Mouse (Mus musculus): Measurements from ENCODE around the gene Gm28230. TPM values are rescaled to one million over a fixed set of nuclear protein-coding genes. Genes with fewer than 3 reads are reported as not detected.

The Gm28230 gene
- polyA plus RNA-seq, 1 experiment from 2014 or later, result not detected

GRCm38 (mm10) chr2:74690338-74690716 is 36.2 kb upstream of the Gm28230 start:
- TF ChIP-seq EP300 (IDR thresholded peaks at IDR 0.05; ENCODE audit: low read depth) (no peak), CTCF (IDR thresholded peaks at IDR 0.05; ENCODE audit: low read depth) (no peak)
- H3K9ac ChIP-seq (replicated peaks), result no peak overlapping the region
- no peak overlapping the region for H3K4me3 ChIP-seq (ENCODE audit: low read depth, low read length)
- H3K4me2 ChIP-seq (ENCODE audit: low read depth, low read length), result no peak overlapping the region
- no peak overlapping the region for H3K27ac ChIP-seq (ENCODE audit: low read depth)
- DNase-seq (no peak), ATAC-seq (no peak)
- no peaks in the 10 kb centered on the region for H3K9me3 ChIP-seq (ENCODE audit: low read length)
- H3K36me3 ChIP-seq (replicated peaks; ENCODE audit: insufficient read depth, low read length), result no peaks in the 10 kb centered on the region
- WGBS (ENCODE audit: insufficient replicate concordance), result 7% methylated on average over 8 of the region's 8 CpGs
- H3K27me3 ChIP-seq (ENCODE audit: insufficient read depth, low read length), result peaks cover 97% of the 10 kb centered on the region
- H3K4me1 ChIP-seq (ENCODE audit: insufficient read depth), result no peaks in the 10 kb centered on the region

DNA sequence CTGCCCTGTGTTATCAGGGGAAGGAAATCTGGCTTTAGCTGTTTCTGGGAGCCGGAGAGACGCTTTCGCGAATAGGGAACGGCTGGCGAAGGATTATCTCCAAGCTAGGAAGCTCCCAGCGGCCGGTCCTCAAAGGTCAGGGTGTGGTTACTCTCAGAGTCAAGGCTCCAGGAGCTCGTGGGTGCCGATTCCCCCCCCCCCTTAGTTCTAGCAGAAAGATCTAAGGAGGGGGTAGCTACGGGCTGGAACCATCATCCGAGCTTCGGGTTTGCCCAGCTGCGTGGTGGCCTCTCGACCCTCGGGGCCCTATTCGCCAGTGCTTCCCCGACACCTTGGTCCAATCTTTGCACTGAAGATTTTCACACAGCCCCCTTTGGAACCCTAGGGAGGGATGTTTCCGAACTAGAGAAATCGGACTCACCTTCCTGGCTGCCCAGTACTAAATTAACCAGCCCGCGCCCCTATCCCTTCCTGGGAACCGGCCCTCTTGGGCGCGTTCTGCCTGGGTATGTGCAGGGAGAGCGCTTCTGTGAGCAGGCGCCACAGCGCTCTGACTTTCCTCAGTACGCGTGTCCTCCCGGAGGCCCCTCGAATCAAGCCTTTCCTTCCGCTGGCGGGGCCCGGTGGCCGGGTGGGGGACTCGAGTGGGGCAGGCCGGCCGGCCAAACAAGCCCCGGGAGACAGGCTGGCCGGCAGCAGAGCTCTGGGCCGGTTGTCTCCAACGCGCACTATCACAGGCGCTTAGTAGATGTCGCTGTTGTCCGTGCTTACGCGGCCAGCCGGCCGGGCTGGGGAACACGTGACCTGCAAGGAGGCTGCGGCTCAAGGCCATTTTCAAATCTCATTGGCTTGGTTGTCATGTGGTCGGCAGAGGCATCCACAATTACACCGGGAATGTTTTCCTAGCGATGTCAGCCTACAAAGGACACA is 35.2 kb upstream of the Gm28230 start, which contains the start of gene Hoxd10:
TSS of gene Hoxd10 (plus strand) at position 903 of the 930 bp plus-strand sequence.
- no peaks in the 10 kb centered on the region for H3K4me1 ChIP-seq (ENCODE audit: insufficient read depth)
- H3K27me3 ChIP-seq (ENCODE audit: insufficient read depth, low read length), result peaks cover 100% of the 10 kb centered on the region
- WGBS (ENCODE audit: insufficient replicate concordance), result 2% methylated on average over 56 of the region's 56 CpGs
- TF ChIP-seq CTCF (IDR thresholded peaks at IDR 0.05; ENCODE audit: low read depth) (peak; percentile 25; the same call in 1 of the 2 replicates), EP300 (IDR thresholded peaks at IDR 0.05; ENCODE audit: low read depth) (no peak)
- ATAC-seq (no peak), DNase-seq (no peak)
- H3K36me3 ChIP-seq (replicated peaks; ENCODE audit: insufficient read depth, low read length), result no peaks in the 10 kb centered on the region
- H3K27ac ChIP-seq (ENCODE audit: low read depth), result no peak within 1 kb of the TSS
- H3K4me3 ChIP-seq (ENCODE audit: low read depth, low read length), result no peak within 1 kb of the TSS
- no peak within 1 kb of the TSS for H3K4me2 ChIP-seq (ENCODE audit: low read depth, low read length)
- H3K9me3 ChIP-seq (ENCODE audit: low read length), result no peaks in the 10 kb centered on the region
- H3K9ac ChIP-seq (replicated peaks), result no peak within 1 kb of the TSS

DNA sequence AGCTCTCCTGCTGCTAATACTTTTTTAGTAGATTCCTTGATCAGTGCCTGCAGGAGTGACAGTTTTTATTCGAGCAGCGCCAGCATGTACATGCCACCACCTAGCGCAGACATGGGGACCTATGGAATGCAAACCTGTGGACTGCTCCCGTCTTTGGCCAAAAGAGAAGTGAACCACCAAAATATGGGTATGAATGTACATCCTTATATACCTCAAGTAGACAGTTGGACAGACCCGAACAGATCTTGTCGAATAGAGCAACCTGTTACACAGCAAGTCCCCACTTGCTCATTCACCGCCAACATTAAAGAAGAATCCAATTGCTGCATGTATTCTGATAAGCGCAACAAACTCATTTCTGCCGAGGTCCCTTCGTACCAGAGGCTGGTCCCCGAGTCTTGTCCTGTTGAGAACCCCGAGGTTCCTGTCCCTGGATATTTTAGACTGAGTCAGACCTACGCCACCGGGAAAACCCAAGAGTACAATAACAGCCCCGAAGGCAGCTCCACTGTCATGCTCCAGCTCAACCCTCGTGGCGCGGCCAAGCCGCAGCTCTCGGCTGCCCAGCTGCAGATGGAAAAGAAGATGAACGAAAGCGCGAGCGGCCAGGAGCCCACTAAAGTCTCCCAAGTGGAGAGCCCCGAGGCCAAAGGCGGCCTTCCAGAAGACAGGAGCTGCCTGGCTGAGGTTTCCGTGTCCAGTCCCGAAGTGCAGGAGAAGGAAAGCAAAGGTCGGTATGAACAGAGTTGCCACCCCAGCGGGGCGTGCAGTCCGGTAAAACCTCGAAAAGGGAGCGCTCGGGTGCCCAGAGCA is 34.3 kb upstream of the Gm28230 start:
- Histone ChIP-seq H3K9me3 (ENCODE audit: low read length) (no peaks in the 10 kb centered on the region), H3K4me3 (ENCODE audit: low read depth, low read length) (no peak overlapping the region), H3K36me3 (replicated peaks; ENCODE audit: insufficient read depth, low read length) (no peaks in the 10 kb centered on the region), H3K27me3 (ENCODE audit: insufficient read depth, low read length) (peaks cover 100% of the 10 kb centered on the region), H3K27ac (ENCODE audit: low read depth) (no peak overlapping the region), H3K4me2 (ENCODE audit: low read depth, low read length) (no peak overlapping the region), H3K9ac (replicated peaks) (no peak overlapping the region), H3K4me1 (ENCODE audit: insufficient read depth) (no peaks in the 10 kb centered on the region)
- ATAC-seq, result no peak
- WGBS (ENCODE audit: insufficient replicate concordance), result 4% methylated on average over 35 of the region's 35 CpGs
- TF ChIP-seq EP300 (IDR thresholded peaks at IDR 0.05; ENCODE audit: low read depth) (no peak), CTCF (IDR thresholded peaks at IDR 0.05; ENCODE audit: low read depth) (no peak)
- no peak for DNase-seq

GRCm38 (mm10) chr2:74692808-74693431 is 33.6 kb upstream of the Gm28230 start:
- Histone ChIP-seq H3K4me2 (ENCODE audit: low read depth, low read length) (no peak overlapping the region), H3K4me1 (ENCODE audit: insufficient read depth) (peaks cover 4% of the 10 kb centered on the region), H3K4me3 (ENCODE audit: low read depth, low read length) (no peak overlapping the region), H3K36me3 (replicated peaks; ENCODE audit: insufficient read depth, low read length) (no peaks in the 10 kb centered on the region), H3K27ac (ENCODE audit: low read depth) (no peak overlapping the region), H3K27me3 (ENCODE audit: insufficient read depth, low read length) (peaks cover 100% of the 10 kb centered on the region), H3K9ac (replicated peaks) (no peak overlapping the region), H3K9me3 (ENCODE audit: low read length) (no peaks in the 10 kb centered on the region)
- no peak for DNase-seq
- TF ChIP-seq CTCF (IDR thresholded peaks at IDR 0.05; ENCODE audit: low read depth), result no peak
- TF ChIP-seq EP300 (IDR thresholded peaks at IDR 0.05; ENCODE audit: low read depth), result no peak
- 5% methylated on average over 20 of the region's 20 CpGs for WGBS (ENCODE audit: insufficient replicate concordance)
- ATAC-seq, result no peak

DNA sequence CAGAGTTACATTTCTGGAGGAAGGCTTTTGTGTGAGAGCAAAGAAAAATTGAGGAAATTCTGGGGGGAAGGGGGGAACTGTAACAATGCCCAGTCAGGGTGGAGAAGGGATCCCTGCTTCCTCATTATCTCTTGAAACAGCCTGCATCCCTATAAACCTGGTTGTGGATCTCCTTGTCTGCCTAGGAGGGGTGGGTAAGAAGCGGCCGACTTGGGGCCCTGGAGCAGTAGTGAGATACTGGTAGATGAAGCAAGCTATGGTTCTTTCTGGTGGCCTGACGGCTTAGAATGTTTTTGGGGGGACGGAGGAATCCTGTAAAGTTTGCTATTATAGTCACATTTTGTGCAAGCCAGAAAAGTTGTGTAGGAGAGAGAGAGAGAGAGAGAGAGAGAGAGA is 33.1 kb upstream of the Gm28230 start:
- H3K9me3 ChIP-seq (ENCODE audit: low read length), result no peaks in the 10 kb centered on the region
- H3K4me1 ChIP-seq (ENCODE audit: insufficient read depth), result peaks cover 9% of the 10 kb centered on the region
- DNase-seq (no peak), ATAC-seq (no peak)
- no peaks in the 10 kb centered on the region for H3K36me3 ChIP-seq (replicated peaks; ENCODE audit: insufficient read depth, low read length)
- no peak overlapping the region for H3K27ac ChIP-seq (ENCODE audit: low read depth)
- 14% methylated on average over 4 of the region's 4 CpGs for WGBS (ENCODE audit: insufficient replicate concordance)
- H3K4me3 ChIP-seq (ENCODE audit: low read depth, low read length), result no peak overlapping the region
- H3K27me3 ChIP-seq (ENCODE audit: insufficient read depth, low read length), result peaks cover 100% of the 10 kb centered on the region
- H3K4me2 ChIP-seq (ENCODE audit: low read depth, low read length), result no peak overlapping the region
- no peak overlapping the region for H3K9ac ChIP-seq (replicated peaks)
- TF ChIP-seq EP300 (IDR thresholded peaks at IDR 0.05; ENCODE audit: low read depth) (no peak), CTCF (IDR thresholded peaks at IDR 0.05; ENCODE audit: low read depth) (no peak)

DNA sequence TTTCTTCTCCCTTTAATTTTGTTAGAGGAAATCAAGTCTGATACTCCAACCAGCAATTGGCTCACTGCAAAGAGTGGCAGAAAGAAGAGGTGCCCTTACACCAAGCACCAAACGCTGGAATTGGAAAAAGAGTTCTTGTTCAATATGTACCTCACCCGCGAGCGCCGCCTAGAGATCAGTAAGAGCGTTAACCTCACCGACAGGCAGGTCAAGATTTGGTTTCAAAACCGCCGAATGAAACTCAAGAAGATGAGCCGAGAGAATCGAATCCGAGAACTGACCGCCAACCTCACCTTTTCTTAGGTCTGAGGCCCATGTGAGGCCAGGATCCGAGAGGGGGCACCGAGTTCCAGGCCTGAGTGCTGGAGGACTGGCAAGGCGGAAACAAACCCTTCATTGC is 32.5 kb upstream of the Gm28230 start:
- no peaks in the 10 kb centered on the region for H3K9me3 ChIP-seq (ENCODE audit: low read length)
- 4% methylated on average over 16 of the region's 16 CpGs for WGBS (ENCODE audit: insufficient replicate concordance)
- no peak for DNase-seq
- no peak overlapping the region for H3K4me2 ChIP-seq (ENCODE audit: low read depth, low read length)
- ATAC-seq, result no peak
- H3K4me3 ChIP-seq (ENCODE audit: low read depth, low read length), result no peak overlapping the region
- peaks cover 11% of the 10 kb centered on the region for H3K4me1 ChIP-seq (ENCODE audit: insufficient read depth)
- TF ChIP-seq CTCF (IDR thresholded peaks at IDR 0.05; ENCODE audit: low read depth) (peak; percentile 40), EP300 (IDR thresholded peaks at IDR 0.05; ENCODE audit: low read depth) (no peak)
- H3K27ac ChIP-seq (ENCODE audit: low read depth), result no peak overlapping the region
- H3K36me3 ChIP-seq (replicated peaks; ENCODE audit: insufficient read depth, low read length), result no peaks in the 10 kb centered on the region
- H3K27me3 ChIP-seq (ENCODE audit: insufficient read depth, low read length), result peaks cover 100% of the 10 kb centered on the region
- no peak overlapping the region for H3K9ac ChIP-seq (replicated peaks)
